Mouse (Mus musculus) myocyte (in vitro differentiated cells): Measurements from ENCODE around the gene Faf1.

Experiments
- CEBPB ChIP-seq: IDR thresholded peaks from 2 replicates; pipeline ENCODE4 v1.6.1; 2011; ENCODE audit warnings: mild to moderate bottlenecking, moderate library complexity; ENCODE audit not compliant: poor library complexity, insufficient read depth, severe bottlenecking
- E2F4 ChIP-seq: IDR thresholded peaks from one replicate; pipeline ENCODE4 v1.6.1; 2011; ENCODE audit warnings: mild to moderate bottlenecking, control low read depth, moderate library complexity; ENCODE audit not compliant: insufficient read depth
- MAX ChIP-seq: IDR thresholded peaks from one replicate; pipeline ENCODE4 v1.6.1; 2011; ENCODE audit warnings: low read depth, mild to moderate bottlenecking, control low read depth
- MYOD1 ChIP-seq, 3 experiments: IDR thresholded peaks; one replicate each; pipeline ENCODE4 v1.6.1; 2011; ENCODE audit warnings: control low read depth in 2 of 3, low read depth in 2 of 3, mild to moderate bottlenecking in 2 of 3, moderate library complexity in 1 of 3; ENCODE audit not compliant: insufficient read length in 2 of 3, control insufficient read depth in 1 of 3
- MYOG ChIP-seq, 3 experiments: IDR thresholded peaks; one replicate each; pipeline ENCODE4 v1.6.1; 2011; ENCODE audit warnings: control low read depth in 2 of 3, low read depth in 2 of 3, mild to moderate bottlenecking in 2 of 3; ENCODE audit not compliant: insufficient read length in 2 of 3, control insufficient read depth in 1 of 3, insufficient read depth in 1 of 3
- POLR2A ChIP-seq: IDR thresholded peaks from one replicate; pipeline ENCODE4 v1.6.1; 2011; ENCODE audit warnings: low read depth, mild to moderate bottlenecking, control low read depth, moderate library complexity; ENCODE audit not compliant: insufficient read length
- POLR2AphosphoS2 ChIP-seq: IDR thresholded peaks from one replicate; pipeline ENCODE4 v1.6.1; 2011; ENCODE audit warnings: low read depth, control low read depth; ENCODE audit not compliant: insufficient read length
- REST ChIP-seq: IDR thresholded peaks from one replicate; pipeline ENCODE4 v1.6.1; 2011; ENCODE audit warnings: mild to moderate bottlenecking, control low read depth, moderate library complexity; ENCODE audit not compliant: insufficient read depth, insufficient read length
- SRF ChIP-seq: IDR thresholded peaks from one replicate; pipeline ENCODE4 v1.6.1; 2011; ENCODE audit warnings: low read depth; ENCODE audit not compliant: control insufficient read depth, insufficient read length
- TCF12 ChIP-seq: IDR thresholded peaks from one replicate; pipeline ENCODE4 v1.6.1; 2011; ENCODE audit warnings: mild to moderate bottlenecking, control low read depth; ENCODE audit not compliant: poor library complexity, insufficient read depth, severe bottlenecking
- USF1 ChIP-seq: IDR thresholded peaks from one replicate; pipeline ENCODE4 v1.6.1; 2011; ENCODE audit warnings: low read depth, mild to moderate bottlenecking, control low read depth, moderate library complexity

GRCm38 (mm10) chr4:109683561-109683960, 7.2 kb downstream of the Faf1 start:
- TF ChIP-seq POLR2A (no peak), MAX (no peak), USF1 (no peak), TCF12 (no peak), MYOG (IDR thresholded peaks at IDR 0.05; ENCODE audit: control insufficient read depth in 1 of 3, insufficient read depth in 1 of 3, insufficient read length in 2 of 3, low read depth in 2 of 3) (no peak), POLR2AphosphoS2 (no peak), E2F4 (no peak), MYOD1 (IDR thresholded peaks at IDR 0.05; ENCODE audit: control insufficient read depth in 1 of 3, insufficient read length in 2 of 3, low read depth in 2 of 3) (no peak), SRF (no peak), CEBPB (no peak), REST (no peak)
